Mouse (Mus musculus): ENCODE measurements at regions not wholly inside any gene's neighbourhood (a gene's known extent, or its start where the extent isn't known, plus 50 kb on each side); places are given as distances from the start of the nearest gene placed in this dataset.

- no peak overlapping the region for H3K4me2 ChIP-seq (replicated peaks; ENCODE audit: low read depth)
- H3K36me3 ChIP-seq (ENCODE audit: control insufficient read depth, insufficient read depth, low read length) = no peaks in the 10 kb centered on the region
- H3K4me1 ChIP-seq (replicated peaks; ENCODE audit: control insufficient read depth, insufficient read depth) = no peaks in the 10 kb centered on the region
- TF ChIP-seq CTCF (IDR thresholded peaks at IDR 0.05; ENCODE audit: low read depth) = no peak
- TF ChIP-seq EP300 (optimal IDR thresholded peaks at IDR 0.05) = no peak
- H3K9ac ChIP-seq (ENCODE audit: low read length) = no peak overlapping the region
- 75% methylated on average over 2 of the region's 2 CpGs for WGBS
- no peak overlapping the region for H3K4me3 ChIP-seq (ENCODE audit: low read depth, low read length)
- H3K9me3 ChIP-seq (ENCODE audit: control insufficient read depth, low read length) = no peaks in the 10 kb centered on the region
- no peak for DNase-seq (ENCODE audit: low spot score)
- no peak overlapping the region for H3K27ac ChIP-seq (replicated peaks)
- ATAC-seq (ENCODE audit: low FRiP score, low TSS enrichment) = no peak
- no peaks in the 10 kb centered on the region for H3K27me3 ChIP-seq (ENCODE audit: control insufficient read depth, insufficient read depth, low read length)
These were observed 165.7 kb downstream of the Tgfb2 start for GRCm38 (mm10) chr1:186540070-186540469.

- Histone ChIP-seq H3K27ac (replicated peaks) (no peak overlapping the region), H3K36me3 (ENCODE audit: control insufficient read depth, insufficient read depth, low read length) (no peaks in the 10 kb centered on the region), H3K9me3 (ENCODE audit: control insufficient read depth, low read length) (no peaks in the 10 kb centered on the region), H3K4me2 (replicated peaks; ENCODE audit: low read depth) (no peak overlapping the region), H3K27me3 (ENCODE audit: control insufficient read depth, insufficient read depth, low read length) (no peaks in the 10 kb centered on the region), H3K4me1 (replicated peaks; ENCODE audit: control insufficient read depth, insufficient read depth) (no peaks in the 10 kb centered on the region), H3K9ac (ENCODE audit: low read length) (no peak overlapping the region), H3K4me3 (ENCODE audit: low read depth, low read length) (no peak overlapping the region)
- TF ChIP-seq CTCF (IDR thresholded peaks at IDR 0.05; ENCODE audit: low read depth) (no peak), EP300 (optimal IDR thresholded peaks at IDR 0.05) (no peak)
- ATAC-seq (ENCODE audit: low FRiP score, low TSS enrichment) = no peak
- 86% methylated on average over 3 of the region's 3 CpGs for WGBS
- DNase-seq (ENCODE audit: low spot score) = no peak
These were observed 167.6 kb downstream of the Tgfb2 start for GRCm38 (mm10) chr1:186538233-186538632.

GRCm38 (mm10) chr1:186515976-186516375 is 189.8 kb downstream of the Tgfb2 start:
- DNase-seq (ENCODE audit: low spot score) (no peak), ATAC-seq (ENCODE audit: low FRiP score, low TSS enrichment) (no peak)
- H3K27ac ChIP-seq (replicated peaks) = no peak overlapping the region
- whole genome bisulfite sequencing = 61% methylated on average over 6 of the region's 6 CpGs
- no peaks in the 10 kb centered on the region for H3K4me1 ChIP-seq (replicated peaks; ENCODE audit: control insufficient read depth, insufficient read depth)
- H3K4me3 ChIP-seq (ENCODE audit: low read depth, low read length) = no peak overlapping the region
- H3K36me3 ChIP-seq (ENCODE audit: control insufficient read depth, insufficient read depth, low read length) = no peaks in the 10 kb centered on the region
- H3K4me2 ChIP-seq (replicated peaks; ENCODE audit: low read depth) = no peak overlapping the region
- H3K9me3 ChIP-seq (ENCODE audit: control insufficient read depth, low read length) = no peaks in the 10 kb centered on the region
- no peaks in the 10 kb centered on the region for H3K27me3 ChIP-seq (ENCODE audit: control insufficient read depth, insufficient read depth, low read length)
- TF ChIP-seq CTCF (IDR thresholded peaks at IDR 0.05; ENCODE audit: low read depth) (no peak), EP300 (optimal IDR thresholded peaks at IDR 0.05) (no peak)
- H3K9ac ChIP-seq (ENCODE audit: low read length) = no peak overlapping the region

GRCm38 (mm10) chr1:186515071-186515470 is 190.7 kb downstream of the Tgfb2 start:
- Histone ChIP-seq H3K4me1 (replicated peaks; ENCODE audit: control insufficient read depth, insufficient read depth) (no peaks in the 10 kb centered on the region), H3K9me3 (ENCODE audit: control insufficient read depth, low read length) (no peaks in the 10 kb centered on the region), H3K27ac (replicated peaks) (no peak overlapping the region), H3K9ac (ENCODE audit: low read length) (no peak overlapping the region), H3K36me3 (ENCODE audit: control insufficient read depth, insufficient read depth, low read length) (no peaks in the 10 kb centered on the region), H3K4me3 (ENCODE audit: low read depth, low read length) (no peak overlapping the region), H3K27me3 (ENCODE audit: control insufficient read depth, insufficient read depth, low read length) (no peaks in the 10 kb centered on the region), H3K4me2 (replicated peaks; ENCODE audit: low read depth) (no peak overlapping the region)
- ATAC-seq (ENCODE audit: low FRiP score, low TSS enrichment) (no peak), DNase-seq (ENCODE audit: low spot score) (no peak)
- 29% methylated on average over 2 of the region's 2 CpGs for WGBS
- no peak for TF ChIP-seq EP300 (optimal IDR thresholded peaks at IDR 0.05)
- no peak for TF ChIP-seq CTCF (IDR thresholded peaks at IDR 0.05; ENCODE audit: low read depth)

DNA sequence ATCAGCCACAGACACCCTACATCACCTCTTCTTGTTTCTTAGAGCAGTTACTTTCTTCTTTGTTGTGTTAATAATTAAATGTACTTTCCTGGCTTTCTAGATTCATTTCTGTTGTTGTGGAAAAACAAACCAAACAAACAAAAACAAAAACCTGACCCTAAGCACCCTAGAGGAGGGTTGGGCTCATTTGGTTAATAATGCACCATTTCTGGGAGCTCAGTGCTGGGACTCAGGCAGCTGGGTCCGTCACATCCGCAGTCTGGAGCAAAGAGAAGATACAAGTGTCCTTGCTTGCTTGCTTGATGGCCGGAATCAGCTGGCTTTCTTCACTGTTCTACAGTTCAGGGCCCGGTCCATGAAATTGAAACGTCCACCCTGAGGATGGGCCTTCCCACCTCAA is 191.9 kb downstream of the Tgfb2 start:
- 84% methylated on average over 5 of the region's 5 CpGs for WGBS
- DNase-seq (ENCODE audit: low spot score) (no peak), ATAC-seq (ENCODE audit: low FRiP score, low TSS enrichment) (no peak)

GRCm38 (mm10) chr1:186510531-186510930 is 195.3 kb downstream of the Tgfb2 start:
- no peak for TF ChIP-seq EP300 (optimal IDR thresholded peaks at IDR 0.05)
- no peak for TF ChIP-seq CTCF (IDR thresholded peaks at IDR 0.05; ENCODE audit: low read depth)
- ATAC-seq (ENCODE audit: low FRiP score, low TSS enrichment) (no peak), DNase-seq (ENCODE audit: low spot score) (no peak)
- Histone ChIP-seq H3K27ac (replicated peaks) (no peak overlapping the region), H3K36me3 (ENCODE audit: control insufficient read depth, insufficient read depth, low read length) (no peaks in the 10 kb centered on the region), H3K4me2 (replicated peaks; ENCODE audit: low read depth) (no peak overlapping the region), H3K4me3 (ENCODE audit: low read depth, low read length) (no peak overlapping the region), H3K9me3 (ENCODE audit: control insufficient read depth, low read length) (no peaks in the 10 kb centered on the region), H3K9ac (ENCODE audit: low read length) (no peak overlapping the region), H3K27me3 (ENCODE audit: control insufficient read depth, insufficient read depth, low read length) (no peaks in the 10 kb centered on the region), H3K4me1 (replicated peaks; ENCODE audit: control insufficient read depth, insufficient read depth) (no peaks in the 10 kb centered on the region)
- WGBS = 52% methylated on average over 2 of the region's 2 CpGs

More for the DNA sequence above, 191.9 kb downstream of the Tgfb2 start:
- Histone ChIP-seq H3K9ac (ENCODE audit: low read length) (no peak overlapping the region), H3K27me3 (ENCODE audit: control insufficient read depth, insufficient read depth, low read length) (no peaks in the 10 kb centered on the region), H3K4me1 (replicated peaks; ENCODE audit: control insufficient read depth, insufficient read depth) (no peaks in the 10 kb centered on the region), H3K4me2 (replicated peaks; ENCODE audit: low read depth) (no peak overlapping the region), H3K36me3 (ENCODE audit: control insufficient read depth, insufficient read depth, low read length) (no peaks in the 10 kb centered on the region), H3K9me3 (ENCODE audit: control insufficient read depth, low read length) (no peaks in the 10 kb centered on the region), H3K27ac (replicated peaks) (no peak overlapping the region), H3K4me3 (ENCODE audit: low read depth, low read length) (no peak overlapping the region)
- TF ChIP-seq EP300 (optimal IDR thresholded peaks at IDR 0.05) (no peak), CTCF (IDR thresholded peaks at IDR 0.05; ENCODE audit: low read depth) (no peak)
